Mouse (Mus musculus) bone marrow, adult 2 months (tissue): ENCODE results near the gene Syn3.

Experiments used
- CTCF ChIP-seq: fragments of 200-500 bp; IDR thresholded peaks from 2 replicates; pipeline ENCODE4 v1.5.1; 2011; ENCODE audit warnings: low read length, control low read depth; ENCODE audit not compliant: control insufficient read depth, insufficient read depth
- POLR2A ChIP-seq: fragments of 200-500 bp; IDR thresholded peaks from 2 replicates; pipeline ENCODE4 v1.6.1; 2011; ENCODE audit warnings: low read depth, mild to moderate bottlenecking, control low read depth, low read length, borderline replicate concordance; ENCODE audit not compliant: control insufficient read depth

GRCm38 (mm10) chr10:86513801-86514200 is 15.1 kb upstream of the Syn3 start:
- TF ChIP-seq POLR2A (no peak), CTCF (no peak)
